Mouse (Mus musculus): Measurements from ENCODE around the gene Cd59a.

- no peak for TF ChIP-seq HCFC1 (IDR thresholded peaks at IDR 0.05; ENCODE audit: borderline replicate concordance, insufficient read depth, low read length)
- no peak for TF ChIP-seq CHD2 (IDR thresholded peaks at IDR 0.05; ENCODE audit: low read depth, low read length)
- TF ChIP-seq ZNF384 (IDR thresholded peaks at IDR 0.05; ENCODE audit: low read depth, low read length) = no peak
Measured at GRCm38 (mm10) chr2:104058954-104059353, 36.6 kb upstream of the Cd59a start.
